Mouse (Mus musculus) liver (tissue): ENCODE measurements around the gene Ppm1e.
"Not testable (repeated sequence)": the region's sequence is repeated elsewhere in the genome, so short reads cannot be mapped to it uniquely, and the experiment has no call there.

ENCODE experiments used
- DNase-seq: peaks from one replicate; pipeline ENCODE4 v3.0.0-alpha.2; 2020; ENCODE audit warnings: mixed read lengths

The Ppm1e gene

DNA sequence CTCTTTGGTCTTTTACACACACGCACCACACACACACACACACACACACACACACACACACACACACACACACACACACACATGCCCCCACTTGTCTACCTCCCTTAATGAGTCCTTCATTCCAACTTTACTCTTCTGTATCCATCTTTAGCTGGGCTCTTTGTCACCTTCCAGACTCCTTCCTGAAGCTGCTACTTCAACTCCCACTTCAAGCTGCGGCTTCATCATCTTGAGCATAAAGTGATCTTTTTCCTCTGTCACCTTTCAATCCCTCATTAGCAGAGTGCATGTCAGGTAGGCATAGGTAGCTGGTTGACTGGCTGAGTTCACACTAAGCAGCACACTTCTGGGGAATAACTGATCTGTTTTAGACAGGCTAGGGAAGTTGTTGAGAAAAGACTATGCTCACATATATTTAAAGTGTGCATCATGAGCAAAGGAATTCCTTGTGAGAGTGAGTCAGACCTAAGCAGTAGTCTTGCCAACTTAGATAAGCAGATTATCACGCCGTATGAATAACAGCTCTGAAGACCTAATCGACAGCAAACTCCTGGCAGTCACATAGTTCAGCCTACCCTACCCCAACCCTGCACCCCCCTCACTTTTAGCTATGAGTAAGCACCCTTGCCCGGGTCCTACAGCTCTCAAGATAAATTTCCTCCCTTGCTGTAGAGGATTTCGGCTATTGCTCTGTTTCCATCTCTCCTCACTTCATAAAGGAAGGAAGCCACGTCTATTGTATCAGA is 49.3 kb downstream of the Ppm1e start:
- peak; percentile 54 for DNase-seq

GRCm38 (mm10) chr11:87299066-87299465 is 59.8 kb downstream of the Ppm1e start:
- no peak for DNase-seq

GRCm38 (mm10) chr11:87296467-87296866 is 62.4 kb downstream of the Ppm1e start:
- DNase-seq = no peak

- no peak for DNase-seq
These were observed 63.2 kb downstream of the Ppm1e start for GRCm38 (mm10) chr11:87295636-87296035.

- DNase-seq = no peak
These were observed 69.5 kb downstream of the Ppm1e start for GRCm38 (mm10) chr11:87289313-87289712.

GRCm38 (mm10) chr11:87286194-87286593 is 72.6 kb downstream of the Ppm1e start:
- no peak for DNase-seq

GRCm38 (mm10) chr11:87281907-87282475 is 76.8 kb downstream of the Ppm1e start:
- no peak for DNase-seq

- DNase-seq = no peak
These were observed 79.4 kb downstream of the Ppm1e start for GRCm38 (mm10) chr11:87279461-87279860.

DNA sequence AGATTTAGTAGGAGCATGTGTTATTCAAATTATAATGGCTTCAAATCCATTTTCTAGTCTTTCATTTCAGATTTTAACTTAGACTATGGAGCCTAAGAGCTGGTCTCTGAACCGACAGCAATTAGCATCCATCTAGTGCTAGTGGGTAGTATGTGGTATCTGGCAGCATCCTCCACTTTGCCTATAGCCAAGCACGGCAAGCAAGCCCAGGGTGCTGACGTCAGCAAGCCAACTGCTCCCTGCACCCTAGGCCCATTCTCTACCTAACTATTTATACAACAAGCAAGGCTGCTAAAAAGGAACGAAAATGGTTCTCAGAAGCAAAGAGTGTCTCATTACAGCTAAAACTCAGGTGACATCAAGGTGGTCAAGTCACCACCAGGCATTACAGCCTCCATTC is 80.0 kb downstream of the Ppm1e start:
- no peak for DNase-seq

DNA sequence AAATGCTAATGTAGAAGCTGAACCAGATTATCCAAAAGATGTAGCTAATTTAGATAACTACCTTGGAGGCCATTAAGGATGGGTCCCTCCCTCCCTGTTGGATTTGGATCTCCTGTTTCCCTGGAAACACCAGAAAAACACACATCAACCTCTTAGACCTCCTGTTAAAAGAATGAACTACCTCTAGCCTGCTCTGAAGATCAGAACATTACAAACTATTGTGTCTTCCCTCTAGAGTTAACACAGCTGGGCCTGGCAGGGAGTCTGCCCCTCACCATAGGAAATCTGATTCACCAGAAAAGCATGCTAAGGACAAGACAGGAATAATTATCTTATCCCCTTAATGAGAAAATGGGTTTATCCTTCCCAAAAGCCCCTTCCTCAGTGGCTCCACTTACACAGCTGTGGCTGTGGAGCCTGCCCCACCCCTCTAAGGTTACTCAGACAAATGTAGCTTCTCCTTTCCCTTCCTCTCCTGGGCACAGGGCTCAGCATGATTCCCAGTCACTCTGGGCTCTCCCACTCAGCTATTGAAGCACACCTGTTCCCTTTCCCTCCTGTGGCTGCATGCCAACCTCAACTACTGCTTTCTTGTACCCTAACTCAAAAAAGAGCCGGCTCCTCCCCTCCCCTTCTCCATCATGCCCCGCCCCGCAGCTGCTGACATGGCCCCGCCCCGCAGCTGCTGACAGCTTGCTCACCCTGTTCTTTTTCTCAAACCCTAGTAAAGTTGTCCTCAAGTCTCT is 82.4 kb downstream of the Ppm1e start:
- DNase-seq = peak; percentile 60

GRCm38 (mm10) chr11:87275420-87276048 is 83.3 kb downstream of the Ppm1e start:
- DNase-seq = peak; percentile 18

DNA sequence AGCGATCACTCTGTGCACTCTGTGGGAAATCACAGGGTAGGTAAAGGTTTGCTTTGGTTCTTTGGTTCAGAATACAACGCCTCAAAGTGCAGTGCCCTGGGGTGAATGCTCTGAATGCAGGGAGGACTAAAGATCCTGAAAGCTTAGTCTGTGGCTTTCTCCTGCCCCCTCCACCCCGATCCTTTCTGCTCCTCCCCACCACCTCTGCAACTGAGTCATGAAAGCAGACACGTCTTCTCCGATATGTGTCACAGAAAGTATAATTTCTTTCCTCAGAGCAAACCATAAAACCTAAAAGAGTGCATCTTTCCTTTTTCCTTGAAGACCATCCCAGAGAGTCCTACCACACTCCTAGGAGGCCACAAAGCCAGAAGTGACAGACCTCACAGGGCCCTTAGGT is 86.1 kb downstream of the Ppm1e start:
- no peak for DNase-seq

GRCm38 (mm10) chr11:87271479-87271878 is 87.3 kb downstream of the Ppm1e start:
- no peak for DNase-seq

GRCm38 (mm10) chr11:87270958-87271357 is 87.9 kb downstream of the Ppm1e start:
- no peak for DNase-seq

DNA sequence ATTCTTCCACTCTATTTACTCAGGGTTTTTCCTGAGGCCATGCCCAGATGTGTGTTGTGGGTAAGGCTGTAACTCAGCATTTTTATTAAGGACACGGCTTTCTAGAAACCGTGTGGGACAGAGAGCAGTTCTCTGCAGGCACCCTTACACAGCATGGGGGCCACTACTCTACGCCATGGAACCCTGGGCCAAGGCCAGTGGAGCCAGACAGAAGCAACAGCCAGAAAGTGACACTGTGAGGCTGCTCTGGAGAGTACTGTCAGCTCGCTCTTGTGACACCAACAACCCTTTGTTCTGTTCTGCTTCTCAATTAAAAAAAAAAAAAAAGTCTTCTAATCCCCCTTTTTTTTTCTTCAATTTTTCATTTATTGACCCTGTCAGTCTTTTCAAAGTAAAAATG is 88.4 kb downstream of the Ppm1e start:
- no peak for DNase-seq

DNA sequence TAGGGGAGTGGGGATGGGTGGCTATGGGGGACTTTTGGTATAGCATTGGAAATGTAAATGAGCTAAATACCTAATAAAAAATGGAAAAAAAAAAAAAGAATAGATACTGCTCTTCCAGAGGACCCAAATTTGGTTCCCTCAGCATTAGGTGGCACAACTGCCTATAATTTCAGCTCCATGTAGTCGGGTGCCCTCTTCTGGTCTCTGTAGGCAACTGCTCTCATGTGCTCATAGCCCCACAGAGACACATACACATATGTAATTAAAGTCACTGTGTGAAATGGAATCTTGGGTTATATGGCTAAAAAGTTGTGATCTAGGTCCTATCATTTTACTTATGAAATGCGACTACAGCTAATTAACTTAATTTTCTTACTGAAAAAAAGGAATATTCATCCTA is 90.0 kb downstream of the Ppm1e start:
- no peak for DNase-seq

- DNase-seq = no peak
These were observed 92.6 kb downstream of the Ppm1e start for GRCm38 (mm10) chr11:87266246-87266645.

DNA sequence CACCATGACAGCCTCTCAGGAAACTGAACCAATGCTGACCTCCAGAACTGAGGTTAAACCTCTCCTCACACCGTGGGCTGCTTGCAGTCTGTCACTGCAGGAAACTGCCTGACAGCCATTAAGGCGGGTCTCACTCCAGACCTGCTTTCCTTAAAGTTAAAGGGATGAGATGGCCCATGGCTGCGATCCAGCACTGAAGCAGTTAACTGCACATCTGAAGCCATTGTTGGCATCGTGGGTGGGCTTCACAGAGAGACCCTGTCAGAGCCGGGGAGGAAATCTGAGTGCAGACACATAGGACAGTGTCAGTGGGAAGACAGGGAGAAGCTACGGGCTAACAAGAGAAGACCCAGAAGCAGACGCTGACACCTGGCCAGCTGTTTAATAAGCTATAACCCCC is 94.9 kb downstream of the Ppm1e start:
- no peak for DNase-seq

DNA sequence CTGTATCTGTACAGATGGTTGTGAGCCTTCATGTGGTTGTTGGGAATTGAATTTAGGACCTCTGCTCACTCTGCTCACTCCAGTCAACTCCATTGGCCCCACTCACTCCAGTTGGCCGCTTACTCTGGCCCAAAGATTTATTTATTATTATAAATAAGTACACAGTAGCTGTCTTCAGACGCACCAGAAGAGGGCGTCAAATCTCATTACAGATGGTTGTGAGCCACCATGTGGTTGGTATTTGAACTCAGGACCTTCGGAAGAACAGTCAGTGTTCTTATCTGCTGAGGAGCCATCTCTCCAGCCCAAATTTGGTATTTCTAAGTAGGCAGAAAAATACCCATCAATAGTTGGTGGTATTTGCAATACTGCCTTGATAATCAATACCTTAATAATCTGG is 97.1 kb downstream of the Ppm1e start:
- DNase-seq = not testable (repeated sequence)

DNA sequence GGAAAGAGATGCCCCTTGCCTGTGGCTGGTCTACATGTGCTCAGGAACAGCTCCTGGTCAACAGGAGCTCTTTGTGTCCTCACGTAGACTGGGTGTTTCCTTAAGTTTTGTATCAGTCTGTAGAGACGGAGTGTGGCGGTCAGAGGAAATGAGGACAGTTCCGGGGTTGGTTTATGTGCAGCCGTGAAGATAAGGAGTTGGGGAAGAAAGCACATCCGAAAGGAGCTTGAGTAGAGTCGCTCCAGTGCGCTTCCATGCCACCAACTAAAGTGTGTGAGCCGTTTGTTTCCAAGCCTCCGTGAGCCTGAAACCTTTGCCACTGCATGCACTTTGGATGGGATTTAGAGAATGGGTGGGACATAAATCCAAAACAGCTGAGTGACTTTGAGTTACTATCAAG is 99.0 kb downstream of the Ppm1e start:
- DNase-seq = peak; percentile 9

DNA sequence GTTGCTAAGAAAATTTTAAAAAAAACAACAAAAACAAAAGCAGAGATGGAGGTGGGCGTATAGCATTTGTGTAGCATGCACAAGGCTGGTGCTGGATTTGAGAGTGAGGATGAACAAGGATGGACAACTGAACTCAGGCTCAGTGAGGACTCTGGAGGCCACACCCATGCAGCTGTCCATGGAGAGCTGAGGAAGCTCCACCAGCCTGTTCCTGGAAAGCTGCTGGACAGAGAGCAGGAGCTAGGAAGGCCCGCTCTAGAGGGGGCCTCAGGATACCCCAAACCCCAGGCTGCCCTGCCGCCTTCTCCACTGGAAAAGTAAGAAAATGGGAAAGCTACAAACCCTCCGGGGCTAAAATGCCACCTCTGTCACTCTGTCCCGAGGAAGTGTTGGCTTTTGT is 101.5 kb downstream of the Ppm1e start:
- DNase-seq = no peak

- DNase-seq = no peak
These were observed 104.7 kb downstream of the Ppm1e start for GRCm38 (mm10) chr11:87254149-87254548.

DNA sequence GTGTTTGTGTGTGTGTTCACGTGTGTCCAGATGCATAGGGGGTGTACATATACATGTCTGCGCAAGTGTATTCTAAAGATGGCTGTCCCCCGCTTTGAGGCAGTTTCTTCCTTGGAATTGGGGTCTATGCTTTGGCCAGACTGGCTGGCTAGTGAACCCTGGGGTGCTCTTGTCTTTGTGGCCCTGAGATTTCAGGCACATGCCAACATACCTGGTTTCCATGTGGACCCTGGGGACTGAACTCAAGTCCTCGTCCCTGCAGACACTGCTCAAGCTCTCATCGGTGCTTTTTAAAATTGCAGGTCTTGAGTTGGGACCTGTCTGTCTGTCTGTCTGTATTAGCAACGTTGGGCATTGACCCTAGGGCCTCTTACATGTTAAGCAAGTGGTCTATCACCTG is 105.5 kb downstream of the Ppm1e start:
- no peak for DNase-seq

GRCm38 (mm10) chr11:87250132-87250531 is 108.7 kb downstream of the Ppm1e start:
- no peak for DNase-seq
